Mouse (Mus musculus) lung, embryonic 16.5 days (tissue): ENCODE results near the gene Tsen54. TPM values are rescaled to one million over a fixed set of nuclear protein-coding genes. Genes with fewer than 3 reads are reported as not detected.

Experiments used
- ATAC-seq: fragments of 200-750 bp; cut with Nextera tagmentation; 2 replicates; pipeline ENCODE4 v1.8.0; 2017; ENCODE audit warnings: low read depth, mild to moderate bottlenecking, moderate library complexity
- H3K27ac ChIP-seq: fragments of 300-500 bp; sonication (generic); 2 replicates; pipeline ENCODE4 v1.5.1; 2014; ENCODE audit warnings: mild to moderate bottlenecking, control low read depth, low read length
- H3K27me3 ChIP-seq: fragments of 300-500 bp; sonication (generic); 2 replicates; pipeline ENCODE4 v1.6.1; 2014; ENCODE audit warnings: low read depth, low read length, mixed read lengths; ENCODE audit not compliant: control insufficient read depth, insufficient read depth
- H3K36me3 ChIP-seq: fragments of 300-500 bp; sonication (generic); 2 replicates; pipeline ENCODE4 v1.6.1; 2014; ENCODE audit warnings: low read length; ENCODE audit not compliant: control insufficient read depth, insufficient read depth
- H3K4me1 ChIP-seq: fragments of 300-500 bp; sonication (generic); replicated peaks from 2 replicates; pipeline ENCODE4 v1.6.1; 2014; ENCODE audit warnings: low read length, mixed read lengths; ENCODE audit not compliant: control insufficient read depth, insufficient read depth
- H3K4me2 ChIP-seq: fragments of 300-500 bp; sonication (generic); 2 replicates; pipeline ENCODE4 v1.6.1; 2014; ENCODE audit warnings: low read depth, low read length, control low read depth
- H3K4me3 ChIP-seq: fragments of 300-500 bp; sonication (generic); 2 replicates; pipeline ENCODE4 v1.5.1; 2014; ENCODE audit warnings: mild to moderate bottlenecking, low read length, control low read depth
- H3K9ac ChIP-seq: fragments of 300-500 bp; sonication (generic); 2 replicates; pipeline ENCODE4 v1.6.1; 2014; ENCODE audit warnings: low read length, control low read depth
- H3K9me3 ChIP-seq: fragments of 300-500 bp; sonication (generic); 2 replicates; pipeline ENCODE4 v1.6.1; 2016; ENCODE audit warnings: low read length; ENCODE audit not compliant: control insufficient read depth
- WGBS: fragments of 180-500 bp; shearing (Covaris S2); extraction: QIAGEN DNeasy Blood & Tissue Kit; methylation state at CpG from one replicate; pipeline ENCODE4 v1.1.7; 2014; 5-methylcytosine and 5-hydroxymethylcytosine counted together
- polyA plus RNA-seq: library from polyadenylated mRNA; unstranded; fragments of >200 nt; fragmentation: Nextera tagmentation; extraction: Ambion mirVana; gene quantifications from 2 replicates; pipeline ENCODE4 v1.2.1, GENCODE M21; 2015

Tsen54 gene
- polyA plus RNA-seq, 1 experiment from 2014 or later: 36.9 TPM

GRCm38 (mm10) chr11:115810377-115810776 lies 4.1 kb upstream of the Tsen54 start:
- Histone ChIP-seq H3K27me3 (no peaks in the 10 kb centered on the region), H3K9me3 (no peaks in the 10 kb centered on the region), H3K4me2 (peak overlapping the region; percentile 95), H3K36me3 (peaks cover 12% of the 10 kb centered on the region), H3K4me3 (peak overlapping the region; percentile 75), H3K9ac (peak overlapping the region; percentile 54), H3K27ac (peak overlapping the region; percentile 81), H3K4me1 (peaks cover 53% of the 10 kb centered on the region)
- 27% methylated on average over 14 of the region's 14 CpGs for WGBS
- ATAC-seq: no peak

DNA sequence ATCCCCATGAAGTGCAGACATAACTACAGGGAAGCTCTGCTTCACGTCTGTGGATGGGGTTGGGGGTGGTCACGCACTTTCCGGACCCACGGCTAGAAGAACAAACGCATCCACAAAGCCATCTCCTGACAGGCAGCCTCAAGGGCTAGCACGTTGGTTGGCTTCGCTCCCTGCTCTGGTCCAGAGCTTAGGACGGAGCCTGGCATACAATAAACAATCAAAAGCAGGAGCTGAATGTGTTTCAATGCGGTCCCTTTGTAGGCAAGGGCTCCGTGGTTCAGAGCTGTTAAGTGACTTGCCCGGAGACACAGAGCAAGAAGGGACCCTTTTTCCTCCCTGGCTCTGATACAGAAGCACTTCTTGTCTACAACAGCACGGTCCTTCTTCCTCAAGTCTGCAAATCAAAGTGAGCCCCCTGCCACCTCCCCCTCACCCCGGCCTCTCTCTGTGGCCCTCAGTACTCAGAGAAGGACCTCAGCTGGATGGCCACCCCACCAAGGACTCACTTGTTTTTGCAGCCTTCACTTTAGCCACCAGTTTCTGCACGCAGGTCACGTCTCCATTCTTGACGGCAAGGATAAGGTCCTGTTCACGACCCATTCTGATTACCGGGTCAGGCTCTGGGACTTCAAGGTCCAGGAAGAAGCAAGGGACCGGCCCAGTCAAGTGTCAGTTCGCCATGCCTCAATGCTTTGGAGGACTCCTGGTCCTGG lies 3.0 kb upstream of the Tsen54 start:
- ATAC-seq: no peak
- H3K4me2 ChIP-seq: peak overlapping the region; percentile 95
- H3K9me3 ChIP-seq: no peaks in the 10 kb centered on the region
- H3K9ac ChIP-seq: peak overlapping the region; percentile 91
- peaks cover 6% of the 10 kb centered on the region for H3K36me3 ChIP-seq
- H3K27ac ChIP-seq: peak overlapping the region; percentile 19; the same call in 1 of the 2 replicates
- H3K4me3 ChIP-seq: peak overlapping the region; percentile 75
- WGBS: 69% methylated on average over 20 of the region's 20 CpGs
- peaks cover 59% of the 10 kb centered on the region for H3K4me1 ChIP-seq
- H3K27me3 ChIP-seq: no peaks in the 10 kb centered on the region

GRCm38 (mm10) chr11:115812095-115812494 lies 2.4 kb upstream of the Tsen54 start:
- peaks cover 2% of the 10 kb centered on the region; the same call in 1 of the 2 replicates for H3K36me3 ChIP-seq
- no peaks in the 10 kb centered on the region for H3K9me3 ChIP-seq
- H3K27me3 ChIP-seq: no peaks in the 10 kb centered on the region
- H3K9ac ChIP-seq: peak overlapping the region; percentile 91
- ATAC-seq: no peak
- peak overlapping the region; percentile 95 for H3K4me2 ChIP-seq
- H3K4me3 ChIP-seq: peak overlapping the region; percentile 75
- peak overlapping the region; percentile 81 for H3K27ac ChIP-seq
- WGBS: 31% methylated on average over 7 of the region's 7 CpGs
- peaks cover 59% of the 10 kb centered on the region for H3K4me1 ChIP-seq

DNA sequence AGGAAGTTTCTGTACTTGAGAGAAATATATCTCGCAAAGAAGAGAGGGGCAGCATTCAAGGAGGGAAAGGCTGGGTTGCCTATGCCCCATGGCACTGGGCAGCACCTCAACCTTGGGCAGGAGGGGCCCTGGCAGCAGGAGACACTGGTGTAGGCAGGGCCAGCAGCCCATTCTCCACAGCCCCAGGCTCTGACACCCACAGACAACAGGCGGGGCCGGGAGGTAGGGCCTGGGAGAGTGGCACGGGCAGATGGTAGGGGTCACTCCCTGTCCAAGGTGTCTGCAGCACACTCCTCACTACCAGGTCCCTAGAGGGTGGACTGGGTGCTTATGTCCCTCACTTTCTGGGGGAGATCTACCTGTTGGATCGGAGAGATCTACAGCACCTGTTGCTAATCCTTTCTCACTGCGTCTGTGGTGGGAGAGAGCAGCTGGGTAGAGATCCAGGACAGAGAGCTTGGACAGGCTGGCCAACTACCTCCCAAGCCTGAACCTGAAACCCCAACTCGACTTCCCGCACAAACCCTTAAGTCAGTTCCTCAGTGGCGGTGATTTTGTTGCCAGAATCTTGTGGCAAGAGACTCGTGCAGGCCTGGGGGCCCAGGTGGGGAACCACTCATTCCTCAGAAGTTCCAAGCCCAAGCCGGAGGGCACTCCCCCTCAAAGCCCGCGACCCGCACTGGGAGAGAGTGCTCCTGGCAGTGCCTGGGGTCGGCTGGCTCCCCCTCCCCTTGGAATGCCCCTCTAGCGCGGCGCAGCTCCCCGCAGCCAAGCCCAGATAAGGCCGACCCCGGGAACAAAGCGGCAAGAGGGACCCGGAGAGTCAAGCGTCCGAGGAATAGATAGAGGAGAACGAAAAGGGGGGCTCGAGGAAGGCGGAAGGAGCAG lies 1.7 kb upstream of the Tsen54 start:
- peak; percentile 0; the same call in 1 of the 2 replicates for ATAC-seq
- Histone ChIP-seq H3K4me1 (peaks cover 59% of the 10 kb centered on the region), H3K27me3 (no peaks in the 10 kb centered on the region), H3K4me3 (peak overlapping the region; percentile 75), H3K4me2 (peak overlapping the region; percentile 95), H3K9ac (peak overlapping the region; percentile 91), H3K27ac (peak overlapping the region; percentile 81), H3K9me3 (no peaks in the 10 kb centered on the region), H3K36me3 (no peaks in the 10 kb centered on the region; the same call in 1 of the 2 replicates)
- 3% methylated on average over 28 of the region's 28 CpGs for WGBS

GRCm38 (mm10) chr11:115813507-115814296 lies 822 bp upstream of the Tsen54 start, which contains the start of gene Caskin2:
TSS of gene Caskin2 (minus strand) at chr11:115813639.
- 0% methylated on average over 43 of the region's 44 CpGs for WGBS
- Histone ChIP-seq H3K9me3 (no peaks in the 10 kb centered on the region), H3K4me2 (peak within 1 kb of the TSS; percentile 95), H3K27me3 (no peaks in the 10 kb centered on the region), H3K27ac (peak within 1 kb of the TSS; percentile 81), H3K9ac (peak within 1 kb of the TSS; percentile 91), H3K4me3 (peak within 1 kb of the TSS; percentile 75), H3K36me3 (no peaks in the 10 kb centered on the region; the same call in 1 of the 2 replicates), H3K4me1 (peaks cover 50% of the 10 kb centered on the region)
- ATAC-seq: peak; percentile 89

GRCm38 (mm10) chr11:115817331-115817730 lies 2.8 kb downstream of the Tsen54 start:
- H3K9me3 ChIP-seq: no peaks in the 10 kb centered on the region
- no peak overlapping the region for H3K4me2 ChIP-seq
- WGBS: 80% methylated on average over 5 of the region's 5 CpGs
- H3K36me3 ChIP-seq: peaks cover 21% of the 10 kb centered on the region
- H3K4me1 ChIP-seq: peaks cover 18% of the 10 kb centered on the region
- no peaks in the 10 kb centered on the region for H3K27me3 ChIP-seq
- no peak overlapping the region for H3K9ac ChIP-seq
- ATAC-seq: no peak
- no peak overlapping the region for H3K27ac ChIP-seq
- no peak overlapping the region for H3K4me3 ChIP-seq

GRCm38 (mm10) chr11:115819915-115820623 lies 5.5 kb downstream of the Tsen54 start:
- no peak for ATAC-seq
- WGBS: 86% methylated on average over 16 of the region's 16 CpGs
- H3K9ac ChIP-seq: no peak overlapping the region
- H3K4me1 ChIP-seq: peaks cover 17% of the 10 kb centered on the region
- H3K4me3 ChIP-seq: no peak overlapping the region
- no peak overlapping the region for H3K27ac ChIP-seq
- no peak overlapping the region for H3K4me2 ChIP-seq
- H3K9me3 ChIP-seq: no peaks in the 10 kb centered on the region
- peaks cover 22% of the 10 kb centered on the region for H3K36me3 ChIP-seq
- H3K27me3 ChIP-seq: peaks cover 6% of the 10 kb centered on the region; the same call in 1 of the 2 replicates

DNA sequence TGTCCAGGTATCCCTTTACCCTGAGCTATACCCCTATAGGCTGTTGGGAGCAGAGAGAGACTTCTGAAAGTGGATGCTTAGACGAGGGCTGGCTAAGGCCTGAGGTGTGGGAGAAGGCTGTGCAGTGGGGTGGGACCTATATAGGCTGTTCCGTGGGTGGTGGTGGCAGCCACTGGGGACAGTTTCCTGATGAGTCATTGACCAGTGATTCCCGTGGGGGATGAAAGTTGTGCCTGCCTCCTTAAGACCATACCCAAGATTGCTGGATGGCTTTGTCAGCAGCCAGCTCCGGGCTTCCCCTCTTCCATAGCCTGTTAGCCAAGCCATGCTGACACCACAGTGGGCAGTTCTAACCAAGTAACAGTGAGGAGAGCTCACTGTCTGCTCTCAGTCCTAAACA lies 6.5 kb downstream of the Tsen54 start:
- H3K9me3 ChIP-seq: no peaks in the 10 kb centered on the region
- peaks cover 22% of the 10 kb centered on the region for H3K36me3 ChIP-seq
- no peak overlapping the region for H3K27ac ChIP-seq
- H3K4me1 ChIP-seq: peaks cover 8% of the 10 kb centered on the region; the same call in 1 of the 2 replicates
- no peak overlapping the region for H3K9ac ChIP-seq
- H3K4me3 ChIP-seq: no peak overlapping the region
- 67% methylated on average over 4 of the region's 4 CpGs for WGBS
- peaks cover 8% of the 10 kb centered on the region; the same call in 1 of the 2 replicates for H3K27me3 ChIP-seq
- ATAC-seq: no peak
- H3K4me2 ChIP-seq: no peak overlapping the region
